Mouse (Mus musculus) megakaryocyte-erythroid progenitor cell, adult 5-6 weeks (primary cell): ENCODE measurements around the gene Ttc7. TPM values are rescaled to one million over a fixed set of nuclear protein-coding genes. Genes with fewer than 3 reads are reported as not detected.

Source experiments
- ATAC-seq: replicated peaks from 2 replicates; pipeline ENCODE4 v1.8.0; 2016; ENCODE audit warnings: mild to moderate bottlenecking, inconsistent platforms; ENCODE audit not compliant: severe bottlenecking, poor library complexity, low FRiP score, low TSS enrichment
- total RNA-seq, 2 experiments: library from RNA; stranded (forward) in 1 of 2; stranded (reverse) in 1 of 2; fragments of 200-1000, 215-1000 nt in 1 of 2; fragments of >200 nt in 1 of 2; fragmentation: Nextera tagmentation in 1 of 2; gene quantifications; 2 replicates each; pipeline ENCODE4 v1.2.3; 2014 to 2017

Gene Ttc7
- total RNA-seq (2014; fragmentation: Nextera tagmentation) (56.9 and 94.9 TPM in 2 replicates), total RNA-seq (2017) (34.2 and 49.5 TPM in 2 replicates)

DNA sequence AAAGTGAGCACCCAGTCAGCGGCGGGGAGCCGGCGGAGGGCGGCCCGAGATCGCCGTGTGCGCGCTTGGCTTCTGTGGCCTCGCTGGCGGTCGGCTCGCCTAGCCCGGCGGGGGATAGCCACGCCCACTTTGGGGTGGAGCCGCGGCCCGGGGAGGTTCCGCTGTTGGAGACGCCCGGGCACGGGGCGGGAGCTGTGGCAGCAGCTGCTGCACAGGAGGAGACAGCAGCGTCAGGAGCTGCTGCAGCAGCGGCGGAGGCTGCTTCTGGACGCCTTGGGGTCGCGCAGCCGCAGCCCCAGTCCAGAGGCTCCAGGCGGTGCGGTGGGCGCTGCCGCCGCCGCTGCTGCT lies at the start of gene Ttc7:
Ttc7 (plus strand) TSS at position 181 of the 348 bp plus-strand sequence.
- peak; percentile 76 for ATAC-seq

DNA sequence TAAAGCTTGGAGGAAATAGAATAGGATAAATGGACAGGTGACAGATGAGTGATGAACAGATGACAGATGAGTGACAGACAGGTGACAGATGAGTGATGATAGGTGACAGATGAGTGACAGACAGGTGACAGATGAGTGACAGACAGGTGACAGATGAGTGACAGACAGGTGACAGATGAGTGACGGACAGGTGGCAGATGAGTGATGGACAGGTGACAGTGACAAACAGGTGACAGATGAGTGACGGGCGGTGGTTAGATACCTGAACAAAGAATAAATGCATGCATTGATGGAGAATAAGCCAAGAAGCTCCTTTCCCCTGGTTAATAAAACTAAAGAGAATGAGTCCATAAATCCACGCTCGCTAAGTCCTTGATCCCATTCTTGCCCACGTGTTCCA lies 47.7 kb upstream of the Ttc7 start:
- ATAC-seq: no peak

DNA sequence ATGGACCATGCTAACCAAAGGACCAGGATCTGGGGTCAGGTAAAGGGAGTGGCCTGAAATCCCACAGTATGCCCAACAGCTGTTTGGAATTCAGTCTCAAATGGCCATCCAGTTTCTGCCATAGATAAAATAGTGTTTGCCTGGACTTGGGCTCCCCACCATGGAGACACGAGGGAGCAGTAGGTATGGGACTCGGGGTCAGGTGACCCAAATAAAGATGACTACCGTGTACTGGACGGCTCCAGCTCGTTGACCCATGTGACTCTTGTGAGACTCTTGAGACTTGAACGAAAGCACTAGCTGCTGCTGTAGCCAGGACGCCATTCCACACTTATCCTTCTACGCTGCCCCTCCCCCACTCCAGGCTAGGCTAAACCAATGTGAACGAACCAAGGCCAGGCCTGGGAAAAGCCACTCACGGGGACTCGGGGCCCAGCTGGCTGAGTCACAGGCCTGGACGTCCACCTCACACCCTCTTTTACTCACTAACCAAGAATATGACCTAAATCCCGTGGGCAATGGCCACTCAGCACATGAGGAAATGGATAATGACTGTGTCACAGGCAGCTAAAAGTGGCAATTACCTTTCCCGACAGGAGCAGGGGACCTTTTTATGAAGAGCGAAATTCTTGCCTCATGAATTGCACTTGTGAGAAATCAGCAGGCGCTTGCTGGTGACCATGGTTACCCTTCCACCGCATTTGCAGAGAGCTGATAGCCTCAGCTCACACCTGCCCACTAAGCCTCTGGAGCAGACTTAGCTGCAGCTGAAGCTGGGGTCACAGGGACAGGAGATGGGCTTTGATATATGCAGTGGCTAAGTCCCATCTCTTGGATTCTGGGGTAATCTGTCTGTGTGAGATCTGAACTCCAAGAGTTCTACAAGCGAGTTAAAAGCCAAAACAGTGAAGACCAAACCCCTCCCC lies 45.7 kb upstream of the Ttc7 start:
- ATAC-seq: no peak

DNA sequence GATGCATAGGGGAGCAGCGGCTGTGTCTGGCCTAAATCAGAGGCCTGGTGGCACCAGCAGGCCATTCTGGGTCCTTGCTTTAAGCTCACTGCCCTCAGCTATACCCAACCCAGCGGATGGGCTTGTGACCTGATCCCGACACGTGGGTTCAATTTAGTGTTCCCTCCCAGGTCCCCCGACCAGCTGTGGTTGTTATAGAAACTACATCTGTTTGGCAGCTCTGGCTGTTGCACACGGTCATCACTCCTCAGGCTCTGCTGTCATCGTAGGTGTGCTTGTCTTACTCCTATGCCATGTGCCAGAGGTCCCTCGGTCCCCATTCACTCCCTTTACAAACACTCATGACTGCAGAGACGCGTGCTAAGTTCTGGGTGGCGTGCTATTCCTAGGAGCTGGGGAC lies 44.9 kb upstream of the Ttc7 start:
- ATAC-seq: no peak

DNA sequence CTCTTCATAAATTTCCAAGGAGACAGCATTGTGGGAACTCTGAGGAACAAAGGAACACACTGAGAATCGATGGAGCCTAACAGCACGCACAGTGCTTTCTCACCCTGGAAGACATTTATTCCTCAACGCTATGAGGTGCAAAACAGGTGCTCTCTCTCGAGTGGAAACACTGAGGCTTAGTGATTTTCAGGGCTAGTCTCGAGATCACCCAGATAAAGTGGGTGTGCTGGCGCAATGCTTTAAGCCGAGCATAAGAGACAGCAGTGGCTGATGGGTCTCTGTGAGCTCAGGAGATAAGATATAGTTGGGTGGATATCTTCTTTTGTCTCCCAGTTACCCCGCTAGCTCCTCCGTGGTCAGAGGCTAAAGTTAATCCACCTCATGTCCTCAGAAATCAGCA lies 36.6 kb upstream of the Ttc7 start:
- ATAC-seq: no peak

DNA sequence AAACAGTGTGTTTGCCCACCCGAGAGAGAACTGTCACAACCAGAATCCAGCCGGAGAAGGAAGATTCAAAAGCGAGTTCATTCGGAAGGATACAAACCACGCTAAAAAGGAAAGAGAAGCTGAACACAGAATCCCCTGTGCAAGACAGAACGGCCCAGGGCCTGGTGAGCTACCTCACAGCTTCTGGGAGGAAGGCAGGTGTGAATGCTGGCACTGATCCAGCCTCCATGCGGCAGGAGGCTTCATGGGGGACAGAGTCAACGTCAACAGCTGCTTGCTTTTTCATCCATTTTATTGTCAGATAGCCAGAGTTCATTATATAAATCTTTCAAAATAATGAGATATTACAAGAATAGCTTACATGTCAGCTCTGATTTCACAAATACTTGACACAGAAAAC lies 28.3 kb upstream of the Ttc7 start:
- no peak for ATAC-seq

DNA sequence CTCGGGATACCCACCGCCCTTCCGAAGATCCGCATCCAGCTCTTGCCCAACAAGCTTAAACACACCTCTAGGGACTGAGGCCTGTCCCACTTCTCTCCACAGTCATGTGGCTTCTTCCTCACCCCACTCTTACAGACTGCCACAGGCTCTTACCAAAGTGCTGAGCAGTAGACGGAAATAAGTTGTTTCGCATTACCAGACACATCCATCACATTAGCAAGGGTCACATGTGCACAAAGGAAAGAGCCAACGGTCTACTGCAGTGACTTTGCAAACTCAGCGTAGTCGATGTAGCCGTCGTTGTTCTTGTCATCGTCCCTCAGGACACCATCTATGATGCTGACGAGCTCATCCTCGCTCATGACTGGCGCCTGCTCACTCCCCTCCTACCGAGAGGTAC lies 27.0 kb upstream of the Ttc7 start:
- ATAC-seq: peak; percentile 64; the same call in 1 of the 2 replicates

DNA sequence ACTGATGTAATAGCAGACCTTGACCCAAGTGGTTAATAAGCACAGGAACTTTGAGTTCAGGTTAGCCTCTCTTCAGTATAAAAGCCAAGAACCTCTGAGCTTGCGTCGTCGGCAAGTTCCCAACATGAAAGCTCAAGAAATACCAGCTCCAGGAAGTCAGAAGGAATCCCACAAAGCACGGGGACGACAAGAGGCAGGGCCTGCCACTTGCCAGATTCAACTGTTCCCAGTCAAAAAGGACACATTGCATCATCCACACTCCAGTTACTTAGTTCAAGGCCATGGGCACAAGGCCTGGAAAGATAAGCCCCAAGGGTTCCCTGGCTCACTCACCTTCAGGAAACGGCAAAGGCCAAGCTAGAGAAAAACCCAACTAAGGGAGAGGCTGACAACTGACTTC lies 19.3 kb upstream of the Ttc7 start:
- ATAC-seq: no peak

DNA sequence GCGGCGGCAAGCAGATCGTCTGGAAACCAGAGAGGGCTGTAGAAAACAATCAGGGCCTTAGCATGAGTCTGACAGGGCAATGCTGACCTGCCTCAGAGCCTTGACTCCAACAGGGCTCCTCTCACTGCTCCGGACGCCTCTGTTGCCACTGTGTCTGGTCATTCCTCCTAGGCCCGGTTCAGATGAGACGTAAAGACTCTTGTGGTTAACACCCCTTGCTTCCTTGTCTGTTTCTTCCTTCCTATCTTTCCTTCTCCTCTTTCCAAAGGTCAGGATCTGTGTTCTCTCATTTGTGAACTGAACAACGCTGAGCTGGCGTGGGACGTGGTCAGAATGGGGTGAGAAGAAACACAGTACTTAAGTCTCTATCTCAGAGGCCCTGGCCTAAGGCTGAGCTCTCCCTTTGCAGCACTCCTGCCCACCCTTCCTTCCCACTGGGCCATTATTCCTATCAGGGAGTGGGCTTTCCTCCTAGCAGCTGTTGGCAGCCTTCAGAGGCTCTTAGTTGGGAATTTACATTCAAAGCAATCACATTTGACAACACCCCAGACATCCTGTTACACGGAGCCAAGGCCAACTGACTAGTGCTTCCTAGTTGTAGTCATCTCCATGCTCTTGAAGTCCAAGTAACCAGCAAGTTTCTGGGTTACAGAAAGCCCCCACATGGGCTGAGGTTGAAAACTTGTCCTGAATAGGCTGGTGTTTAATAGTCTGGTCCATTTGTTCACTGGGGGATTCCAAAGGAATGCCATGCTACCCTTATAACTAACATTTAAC lies 18.4 kb upstream of the Ttc7 start:
- ATAC-seq: no peak

DNA sequence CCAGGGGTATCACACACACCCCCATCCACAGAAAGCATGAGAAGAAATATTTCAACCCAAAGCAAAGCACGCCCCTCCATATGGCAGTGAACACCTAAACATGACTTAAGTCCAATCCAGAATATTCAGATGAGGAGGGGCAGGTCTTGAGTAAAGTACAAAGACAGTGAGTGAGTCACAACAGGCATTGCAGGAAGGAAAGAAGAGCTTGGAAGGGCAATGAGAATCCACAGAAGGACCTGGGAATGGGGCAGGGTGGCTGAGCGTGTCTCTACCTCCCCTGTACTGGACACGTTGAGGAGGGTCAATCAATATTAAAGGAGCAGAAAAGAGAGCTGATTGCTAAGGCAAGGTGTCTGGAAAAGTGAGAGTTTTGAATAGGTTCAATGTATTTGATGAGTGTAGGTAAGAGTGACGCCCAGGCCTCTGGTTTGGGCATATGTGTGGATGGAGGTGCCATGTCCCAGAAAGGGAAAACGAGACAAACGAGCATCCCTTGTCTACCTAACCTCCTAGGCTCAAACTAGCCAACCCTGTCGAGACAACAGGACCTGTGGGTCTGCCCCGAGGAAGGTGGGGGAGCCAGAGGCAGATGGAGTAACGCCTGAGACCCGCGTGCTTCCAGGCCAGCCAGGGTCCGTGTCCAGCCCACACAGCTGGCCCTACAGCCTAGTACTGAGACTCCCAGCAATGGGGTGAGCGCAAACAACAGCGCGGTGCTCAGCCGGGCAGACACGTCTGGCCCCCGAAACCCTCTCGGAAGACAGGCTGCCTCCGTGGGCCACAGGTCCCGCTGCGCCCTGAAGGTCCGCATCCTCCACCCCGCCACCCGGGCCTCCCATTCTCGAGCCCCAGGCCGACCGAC lies 17.5 kb upstream of the Ttc7 start:
- ATAC-seq: peak; percentile 21

DNA sequence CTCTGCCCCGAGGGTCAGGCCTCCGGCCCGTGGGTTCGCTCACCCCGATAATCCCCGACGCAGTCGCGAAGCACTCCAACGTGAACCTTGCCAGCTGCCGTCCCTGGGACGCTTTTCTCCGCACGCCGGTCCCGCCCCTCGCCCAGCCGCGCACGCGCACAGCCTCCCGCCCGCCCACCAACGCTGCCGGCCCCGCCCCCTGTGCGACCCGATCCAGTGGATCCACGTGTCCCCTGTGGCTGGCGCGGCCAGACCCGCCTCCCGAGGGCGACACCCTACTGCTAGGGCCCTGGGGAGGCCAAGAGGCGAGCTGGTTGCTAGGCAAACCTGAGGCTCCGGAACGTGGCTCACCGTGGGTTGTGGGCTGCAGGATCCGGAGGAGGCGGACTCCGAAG lies 16.9 kb upstream of the Ttc7 start, which contains the start of gene Mcfd2:
Mcfd2 (minus strand) TSS at position 144 of the 395 bp plus-strand sequence.
- peak; percentile 96 for ATAC-seq

DNA sequence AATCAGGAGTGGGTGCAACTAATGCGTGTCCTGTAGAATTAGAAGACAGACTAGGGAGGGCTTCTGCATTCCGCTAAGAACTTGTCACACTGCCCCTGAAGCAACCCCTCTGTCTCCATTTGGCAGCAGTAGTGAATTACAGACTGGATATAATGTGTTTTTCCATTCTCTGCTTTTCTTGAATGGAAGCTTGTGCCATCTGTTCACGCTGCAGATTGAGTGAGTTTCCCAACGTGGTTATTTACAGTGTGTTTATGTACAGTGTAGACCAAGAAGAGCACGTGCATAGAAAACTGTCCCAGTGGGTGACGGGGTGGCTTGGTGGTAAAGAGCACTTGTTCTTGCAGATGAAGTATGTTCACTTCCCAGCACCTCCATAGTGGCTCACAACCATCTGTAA lies 13.2 kb upstream of the Ttc7 start:
- no peak for ATAC-seq

DNA sequence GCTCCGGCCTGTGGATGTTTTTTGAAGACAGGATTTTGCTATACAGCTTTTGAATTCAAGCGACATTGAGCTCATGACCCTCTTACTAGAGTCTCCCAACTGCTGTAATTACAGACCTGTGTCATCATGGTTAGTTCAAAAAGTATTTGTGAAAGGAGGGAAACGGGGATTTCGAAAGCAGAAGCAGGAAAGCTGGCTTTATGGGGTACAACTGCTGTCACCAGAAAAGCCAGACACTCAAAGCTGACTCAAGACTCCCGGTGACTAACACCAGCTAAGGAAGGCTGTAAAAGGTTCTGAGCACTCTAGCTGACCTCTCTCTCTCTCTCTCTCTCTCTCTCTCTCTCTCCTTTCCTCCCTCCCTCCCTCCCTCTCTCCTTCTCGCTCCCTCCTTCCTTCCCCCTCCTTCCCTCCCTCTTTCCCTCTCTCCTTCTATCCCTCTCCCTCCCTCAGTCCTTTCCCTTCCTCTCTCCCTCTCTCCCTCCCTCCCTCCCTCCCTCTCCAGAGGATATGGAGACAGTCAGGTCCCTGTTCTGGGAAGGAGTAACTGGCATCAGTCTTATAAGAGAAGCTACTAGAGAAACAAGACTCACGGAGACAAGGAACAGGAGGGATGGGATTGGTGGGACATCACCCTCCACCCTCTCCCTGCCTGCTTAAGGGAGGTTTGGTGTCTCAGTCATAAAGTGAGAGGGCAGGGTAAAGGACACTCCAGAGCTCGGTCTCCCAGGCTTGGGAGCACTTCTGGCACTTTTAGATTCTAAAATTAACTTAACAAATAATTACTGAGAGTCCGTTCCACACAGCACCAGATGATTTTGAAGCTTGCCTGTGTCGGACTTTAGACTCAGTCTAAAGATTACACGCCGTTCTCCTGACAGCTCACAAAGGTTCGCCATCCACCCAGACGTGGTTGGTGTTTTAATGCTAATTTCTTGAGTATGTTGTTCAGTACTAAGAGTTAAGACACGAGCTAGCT lies 7.0 kb upstream of the Ttc7 start:
- ATAC-seq: no peak

DNA sequence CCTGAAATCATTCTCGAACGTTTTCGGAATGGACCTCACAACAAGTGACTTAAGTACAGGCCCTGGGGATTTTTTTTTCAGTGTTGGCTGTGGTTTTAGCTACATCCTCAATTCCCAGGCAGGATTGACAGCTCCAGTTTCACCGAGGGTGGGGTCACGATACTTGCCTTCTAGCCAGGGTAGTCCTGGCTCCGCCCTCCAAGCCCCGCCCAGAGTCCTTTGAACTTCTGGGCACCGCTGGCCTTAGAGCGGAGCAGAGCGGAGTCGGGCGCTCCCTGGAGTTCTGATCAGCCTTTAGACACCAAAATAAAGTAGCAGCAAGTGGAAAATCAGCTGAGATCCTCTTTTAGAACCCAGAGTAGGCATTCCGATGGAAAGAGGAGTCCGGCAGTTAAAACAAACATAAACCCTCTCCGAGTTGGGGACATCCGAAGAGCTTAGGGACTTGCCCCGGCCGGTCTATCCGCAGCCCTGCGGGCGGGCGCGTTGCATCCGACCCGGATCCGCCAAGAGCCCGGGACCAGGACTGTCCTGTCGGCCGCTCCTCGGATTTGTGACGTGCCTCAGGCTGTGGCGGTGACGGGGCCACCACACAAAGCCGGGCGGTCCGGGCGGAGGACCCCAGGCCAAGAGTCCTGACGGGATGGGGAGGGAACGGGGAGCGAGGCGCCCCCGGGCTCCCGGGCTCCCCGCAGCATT lies 530 bp upstream of the Ttc7 start:
- peak; percentile 72 for ATAC-seq

DNA sequence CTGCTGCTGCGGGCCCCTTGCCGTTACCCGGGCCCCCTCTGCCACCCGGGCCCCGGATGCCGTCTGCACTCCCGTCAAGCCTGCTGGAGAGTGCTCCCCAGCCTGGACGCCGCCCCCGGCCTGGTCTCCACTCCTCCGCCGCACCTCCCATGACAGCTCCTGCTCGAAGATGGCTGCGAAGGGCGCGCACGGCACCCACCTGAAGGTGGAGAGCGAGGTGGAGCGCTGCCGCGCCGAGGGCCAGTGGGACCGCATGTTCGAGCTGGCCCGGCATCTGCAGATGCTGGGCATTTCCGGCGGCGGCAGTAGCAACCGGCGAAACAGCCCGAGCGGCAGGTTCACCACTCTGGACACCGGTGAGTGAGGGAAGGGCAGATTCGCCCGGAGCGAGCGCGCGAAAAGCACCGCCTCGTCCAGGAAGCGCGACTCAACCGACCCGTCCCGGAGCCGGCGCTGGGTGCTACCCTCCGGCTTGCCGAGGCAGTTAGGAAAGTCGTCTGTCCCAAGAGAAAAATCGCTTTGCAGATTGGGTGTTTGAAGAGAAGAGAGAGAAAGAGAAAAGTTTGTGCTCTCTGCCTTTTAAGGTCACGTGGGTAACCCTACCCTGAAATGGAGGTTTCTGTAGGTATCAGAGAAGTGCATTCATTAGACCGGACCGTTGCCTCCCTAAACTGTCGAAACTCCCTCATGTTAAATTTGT lies 519 bp downstream of the Ttc7 start:
- peak; percentile 24 for ATAC-seq

DNA sequence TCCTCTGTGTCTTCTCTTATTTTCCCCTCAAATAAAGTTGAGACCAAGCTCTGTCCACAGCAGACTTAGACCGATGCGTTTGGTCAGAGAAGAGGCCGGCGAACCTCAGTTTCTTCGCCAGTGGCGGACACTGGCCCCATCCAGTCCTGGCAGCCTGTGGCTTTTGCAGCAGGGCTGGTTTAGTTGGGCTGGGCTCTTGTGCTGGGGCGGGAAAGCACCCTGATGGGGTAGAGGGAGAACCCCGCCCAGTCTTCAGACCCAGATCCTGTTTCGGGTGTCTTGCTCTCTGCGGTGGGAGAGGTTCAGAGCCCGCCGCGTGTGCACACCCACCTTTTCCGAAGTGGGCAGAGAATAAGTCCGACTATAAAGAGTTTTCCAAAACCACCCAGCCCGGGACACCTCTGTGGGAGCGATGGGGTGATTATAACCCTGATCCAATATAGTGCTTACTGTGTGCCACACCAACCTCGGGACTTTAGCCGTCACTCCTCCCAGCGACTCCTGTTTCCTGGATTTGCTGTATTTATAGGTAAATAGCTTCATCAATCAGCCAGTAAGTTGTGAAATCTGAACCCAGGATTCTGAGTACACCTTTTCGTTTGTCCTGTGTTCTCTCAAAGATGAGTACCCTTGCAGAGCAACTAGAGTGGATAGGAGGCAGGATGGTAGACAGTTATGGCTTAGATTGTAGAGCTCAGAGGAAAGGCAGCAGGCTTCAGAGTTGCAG lies 1.2 kb downstream of the Ttc7 start:
- peak; percentile 74 for ATAC-seq
